Mouse (Mus musculus) activated CD4-positive, CD25-positive, alpha-beta regulatory T cell, adult 4 months (primary cell): ENCODE measurements around the gene Dohh. TPM values are rescaled to one million over a fixed set of nuclear protein-coding genes. Genes with fewer than 3 reads are reported as not detected.

Experiments used
- ATAC-seq: one replicate; pipeline ENCODE4 v1.8.0; 2017
- polyA plus RNA-seq, 2 experiments: library from polyadenylated mRNA; unstranded; fragments of 100-300 nt; shearing (Covaris generic); gene quantifications; one replicate each; pipeline ENCODE4 v1.2.1; 2017

The Dohh gene
- polyA plus RNA-seq, 2 experiments from 2014 or later: 12.7 to 13.7 TPM

- ATAC-seq: no peak
Measured at GRCm38 (mm10) chr10:81430831-81431525, 46.8 kb downstream of the Dohh start.

GRCm38 (mm10) chr10:81431526-81432168, 47.4 kb downstream of the Dohh start:
- no peak for ATAC-seq

GRCm38 (mm10) chr10:81432169-81432867, 48.1 kb downstream of the Dohh start:
- ATAC-seq: no peak

- ATAC-seq: peak; percentile 85
Measured at GRCm38 (mm10) chr10:81432868-81433262, 48.6 kb downstream of the Dohh start.

- ATAC-seq: peak; percentile 65
Measured at GRCm38 (mm10) chr10:81433541-81434289, 49.5 kb downstream of the Dohh start.

GRCm38 (mm10) chr10:81434361-81435263, 50.4 kb downstream of the Dohh start:
- ATAC-seq: no peak

GRCm38 (mm10) chr10:81435436-81435835, 51.2 kb downstream of the Dohh start:
- ATAC-seq: no peak

Other genes starting within 250 kb of the Dohh start
- 10 to 100 TPM; 10.7 to 12.4 TPM for gene Zbtb7a, start 249.2 kb upstream of the Dohh start, polyA plus RNA-seq
- 10 to 100 TPM; 17.6 to 23.8 TPM for gene Pias4, start 216.5 kb upstream of the Dohh start, polyA plus RNA-seq
- gene Eef2, start 207.8 kb upstream of the Dohh start, polyA plus RNA-seq: 1,000 to 10,000 TPM in 1 of 2 experiments, 100 to 1,000 TPM in 1; 933 to 1,303 TPM
- gene Dapk3, start 201.4 kb upstream of the Dohh start, polyA plus RNA-seq: 1 to 10 TPM; 4.1 to 4.9 TPM
- gene 4930442H23Rik, start 200.6 kb upstream of the Dohh start, polyA plus RNA-seq: not detected
- under 1 TPM in 1 of 2 experiments, not detected in 1; 0.17 TPM for gene Nmrk2, start 182.4 kb upstream of the Dohh start, polyA plus RNA-seq
- gene Atcay, start 153.6 kb upstream of the Dohh start, polyA plus RNA-seq: 1 to 10 TPM; 4.0 to 5.0 TPM
- 1 to 10 TPM in 1 of 2 experiments, under 1 TPM in 1; 0.79 to 1.5 TPM for gene Zfr2, start 151.3 kb upstream of the Dohh start, polyA plus RNA-seq
- 10 to 100 TPM; 54.3 to 64.7 TPM for gene Matk, start 131.5 kb upstream of the Dohh start, polyA plus RNA-seq
- gene Mrpl54, start 117.5 kb upstream of the Dohh start, polyA plus RNA-seq: 100 to 1,000 TPM; 148 to 166 TPM
- gene Apba3, start 117.5 kb upstream of the Dohh start, polyA plus RNA-seq: 10 to 100 TPM; 10.2 to 18.0 TPM
- 1 to 10 TPM; 2.4 to 3.1 TPM for gene Tjp3, start 92.8 kb upstream of the Dohh start, polyA plus RNA-seq
- 10 to 100 TPM; 11.1 to 16.9 TPM for gene Pip5k1c, start 91.5 kb upstream of the Dohh start, polyA plus RNA-seq
- 1 to 10 TPM; 5.1 to 5.7 TPM for gene Cactin, start 63.3 kb upstream of the Dohh start, polyA plus RNA-seq
- gene Tbxa2r, start 55.7 kb upstream of the Dohh start, polyA plus RNA-seq: 10 to 100 TPM; 20.9 to 21.4 TPM
- not detected for gene Gipc3, start 41.2 kb upstream of the Dohh start, polyA plus RNA-seq
- 10 to 100 TPM; 18.7 to 20.6 TPM for gene Hmg20b, start 33.9 kb upstream of the Dohh start, polyA plus RNA-seq
- 1 to 10 TPM; 1.2 TPM for gene Mfsd12, start 26.9 kb upstream of the Dohh start, polyA plus RNA-seq
- 1 to 10 TPM in 1 of 2 experiments, not detected in 1; 2.1 TPM for gene 4930404N11Rik, start 18.6 kb upstream of the Dohh start, polyA plus RNA-seq
- 10 to 100 TPM; 19.3 to 20.1 TPM for gene Fzr1, start 5.9 kb upstream of the Dohh start, polyA plus RNA-seq
- 1 to 10 TPM; 1.1 to 1.2 TPM for gene Gm48551, start within 50 bp of the Dohh start, polyA plus RNA-seq
- 1 to 10 TPM in 1 of 2 experiments, not detected in 1; 1.4 TPM for gene Gm48552, start 4.6 kb downstream of the Dohh start, polyA plus RNA-seq
- gene Smim24, start 8.6 kb downstream of the Dohh start, polyA plus RNA-seq: 10 to 100 TPM in 1 of 2 experiments, 1 to 10 TPM in 1; 7.3 to 13.3 TPM
- gene Nfic, start 71.2 kb downstream of the Dohh start, polyA plus RNA-seq: 10 to 100 TPM; 15.2 to 16.0 TPM
- 1 to 10 TPM in 1 of 2 experiments, under 1 TPM in 1; 0.44 to 1.5 TPM for gene Celf5, start 98.3 kb downstream of the Dohh start, polyA plus RNA-seq
- gene Ncln, start 112.0 kb downstream of the Dohh start, polyA plus RNA-seq: 10 to 100 TPM; 33.4 to 41.8 TPM
- 10 to 100 TPM; 70.0 to 70.7 TPM for gene S1pr4, start 115.7 kb downstream of the Dohh start, polyA plus RNA-seq
- 10 to 100 TPM; 55.2 to 62.0 TPM for gene Gna15, start 139.8 kb downstream of the Dohh start, polyA plus RNA-seq
- gene Gna11, start 160.8 kb downstream of the Dohh start, polyA plus RNA-seq: 10 to 100 TPM; 21.7 to 24.5 TPM
- 100 to 1,000 TPM; 120 to 125 TPM for gene Aes, start 175.1 kb downstream of the Dohh start, polyA plus RNA-seq
- gene Tle2, start 190.1 kb downstream of the Dohh start, polyA plus RNA-seq: 1 to 10 TPM in 1 of 2 experiments, under 1 TPM in 1; 0.78 to 1.5 TPM
- under 1 TPM in 1 of 2 experiments, not detected in 1; 0.89 TPM for gene Tle6, start 216.6 kb downstream of the Dohh start, polyA plus RNA-seq
- 1 to 10 TPM; 1.5 to 2.5 TPM for gene BC025920, start 221.8 kb downstream of the Dohh start, polyA plus RNA-seq
- gene Sirt6, start 243.4 kb downstream of the Dohh start, polyA plus RNA-seq: 10 to 100 TPM; 23.1 TPM
- 1 to 10 TPM; 1.1 to 1.7 TPM for gene Ankrd24, start 244.1 kb downstream of the Dohh start, polyA plus RNA-seq